Mouse (Mus musculus): ENCODE data around the gene Cd164l2.

The Cd164l2 gene

GRCm38 (mm10) chr4:133211751-133212561 lies at the start of gene Cd164l2, which contains the start of gene Gpr3:
TSS of gene Cd164l2 (plus strand) at chr4:133212131.
TSS of gene Gpr3 (minus strand) at chr4:133212536.
- CTCF ChIA-PET, result no interaction called here

- CTCF ChIA-PET, result interaction anchor here (0.8 kb wide), 1 partner anchor 105 kb away, joined by 11 read pairs; no protein-coding TSS in a partner anchor
Observed at GRCm38 (mm10) chr4:133162196-133162595, 49.7 kb upstream of the Cd164l2 start.

GRCm38 (mm10) chr4:133166773-133167172 lies 45.2 kb upstream of the Cd164l2 start:
- CTCF ChIA-PET, result interaction anchor here (0.5 kb wide), 1 partner anchor 34 kb away, joined by 5 read pairs; no protein-coding TSS in a partner anchor

GRCm38 (mm10) chr4:133169237-133170055 lies 42.5 kb upstream of the Cd164l2 start:
- CTCF ChIA-PET, result interaction anchor here (0.6 to 1.7 kb wide), 4 partner anchors 12 to 112 kb away, joined by 3 to 4 read pairs (median 3); no protein-coding TSS in a partner anchor

GRCm38 (mm10) chr4:133170056-133170524 lies 41.8 kb upstream of the Cd164l2 start:
- CTCF ChIA-PET, result interaction anchor here (0.6 to 1.7 kb wide), 5 partner anchors 12 to 112 kb away, joined by 3 to 4 read pairs (median 3); no protein-coding TSS in a partner anchor

- CTCF ChIA-PET, result interaction anchor here (0.8 to 1.1 kb wide), 2 partner anchors 33 to 113 kb away, joined by 3 read pairs; no protein-coding TSS in a partner anchor
Observed at GRCm38 (mm10) chr4:133170616-133171015, 41.3 kb upstream of the Cd164l2 start.

GRCm38 (mm10) chr4:133172451-133172850 lies 39.5 kb upstream of the Cd164l2 start:
- CTCF ChIA-PET, result interaction anchor here (0.5 to 1.0 kb wide), 3 partner anchors 33 to 869 kb away, joined by 3 to 4 read pairs (median 3); no protein-coding TSS in a partner anchor

GRCm38 (mm10) chr4:133174361-133174760 lies 37.6 kb upstream of the Cd164l2 start:
- CTCF ChIA-PET, result interaction anchor here (1.1 kb wide), 1 partner anchor 27 kb away, joined by 3 read pairs; no protein-coding TSS in a partner anchor

GRCm38 (mm10) chr4:133175274-133175673 lies 36.7 kb upstream of the Cd164l2 start:
- CTCF ChIA-PET, result interaction anchor here (1.1 kb wide), 1 partner anchor 36 kb away, joined by 3 read pairs; no protein-coding TSS in a partner anchor

GRCm38 (mm10) chr4:133175998-133176760 lies 35.8 kb upstream of the Cd164l2 start:
- CTCF ChIA-PET, result interaction anchor here (1.1 kb wide), 1 partner anchor 37 kb away, joined by 3 read pairs; no protein-coding TSS in a partner anchor

GRCm38 (mm10) chr4:133176761-133177403 lies 35.0 kb upstream of the Cd164l2 start:
- CTCF ChIA-PET, result interaction anchor here (0.5 to 0.7 kb wide), 3 partner anchors 34 to 569 kb away, joined by 3 to 6 read pairs (median 3); no protein-coding TSS in a partner anchor

- CTCF ChIA-PET, result interaction anchor here (0.5 to 1.1 kb wide), 2 partner anchors 9 to 174 kb away, joined by 3 to 4 read pairs; no protein-coding TSS in a partner anchor
Observed at GRCm38 (mm10) chr4:133178305-133178704, 33.6 kb upstream of the Cd164l2 start.

GRCm38 (mm10) chr4:133179258-133179657 lies 32.7 kb upstream of the Cd164l2 start:
- CTCF ChIA-PET, result interaction anchor here (1.1 kb wide), 1 partner anchor 8 kb away, joined by 4 read pairs; no protein-coding TSS in a partner anchor

GRCm38 (mm10) chr4:133182439-133183033 lies 29.4 kb upstream of the Cd164l2 start:
- CTCF ChIA-PET, result no interaction called here

GRCm38 (mm10) chr4:133184031-133184897 lies 27.7 kb upstream of the Cd164l2 start:
- CTCF ChIA-PET, result interaction anchor here (0.5 to 0.7 kb wide), 2 partner anchors 14 to 60 kb away, joined by 3 read pairs; no protein-coding TSS in a partner anchor

GRCm38 (mm10) chr4:133184898-133185665 lies 26.8 kb upstream of the Cd164l2 start:
- CTCF ChIA-PET, result interaction anchor here (0.6 to 0.7 kb wide), 3 partner anchors 43 to 195 kb away, joined by 3 to 7 read pairs (median 4); no protein-coding TSS in a partner anchor

GRCm38 (mm10) chr4:133185893-133186292 lies 26.0 kb upstream of the Cd164l2 start:
- CTCF ChIA-PET, result interaction anchor here (0.6 kb wide), 1 partner anchor 43 kb away, joined by 7 read pairs; no protein-coding TSS in a partner anchor

Measured in spleen, embryonic (tissue).